Mouse (Mus musculus): Measurements from ENCODE around the gene Ttc41.
A peak's percentile ranks its signal among the peaks of the same experiment; 100 is the strongest.
"Not testable (repeated sequence)": the region's sequence is repeated elsewhere in the genome, so short reads cannot be mapped to it uniquely, and the experiment has no call there.

Ttc41 gene

DNA sequence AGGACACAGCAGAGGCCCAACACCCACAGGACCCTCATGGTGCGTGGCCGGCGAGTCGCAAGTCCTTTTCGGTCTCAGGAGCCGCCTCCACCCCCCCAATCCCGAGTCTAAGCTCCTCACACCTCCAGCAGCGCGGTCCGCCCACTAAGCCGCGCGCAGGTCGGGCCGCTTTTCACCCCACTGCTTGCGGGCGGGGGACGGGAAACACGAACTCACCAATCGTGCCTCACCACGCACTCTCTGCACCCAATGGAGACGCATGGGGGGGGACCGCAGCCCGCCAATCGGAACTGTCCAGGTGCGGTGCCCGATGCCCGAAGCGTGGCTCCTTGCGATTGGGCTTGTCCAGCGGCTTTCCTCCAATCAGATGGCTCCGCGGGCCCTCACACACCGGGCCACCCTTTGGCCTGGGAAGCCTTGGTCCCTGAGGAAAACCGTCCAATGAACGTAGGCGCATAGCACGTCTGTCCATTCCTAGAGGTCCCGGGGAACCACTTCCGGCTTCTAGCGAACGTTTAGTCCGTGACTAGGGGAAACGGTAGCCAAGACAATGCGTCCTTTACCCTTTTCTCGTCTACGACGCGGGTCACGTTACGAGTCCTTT lies at the start of gene Ttc41, which contains the start of gene Hsp90b1:
Ttc41 (plus strand) TSS at position 494 of the 604 bp plus-strand sequence.
Hsp90b1 (minus strand) TSS at position 192 of the 604 bp plus-strand sequence.
- peak; percentile 100 for DNase-seq (ENCODE audit: low read depth, low spot score)

DNA sequence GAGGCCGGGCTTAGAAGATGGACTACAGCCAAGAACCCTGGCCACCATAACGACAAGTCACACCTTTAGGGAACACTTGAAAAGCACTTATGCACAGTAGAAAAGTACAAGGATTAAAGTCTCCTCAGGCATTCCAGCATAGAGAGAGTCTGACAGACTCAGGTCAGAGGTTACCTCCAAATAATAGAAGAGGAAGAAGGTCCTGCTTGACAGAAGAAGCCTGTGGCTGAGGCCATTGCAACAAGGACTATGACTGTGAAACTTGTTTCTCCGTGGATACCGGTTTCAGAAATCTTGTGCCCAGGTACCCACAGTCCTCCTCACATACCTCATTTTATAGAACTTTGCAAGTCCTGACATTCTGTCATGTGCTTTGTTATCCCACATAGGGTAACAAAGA lies 35.1 kb upstream of the Ttc41 start:
- DNase-seq (ENCODE audit: low read depth, low spot score): not testable (repeated sequence)

DNA sequence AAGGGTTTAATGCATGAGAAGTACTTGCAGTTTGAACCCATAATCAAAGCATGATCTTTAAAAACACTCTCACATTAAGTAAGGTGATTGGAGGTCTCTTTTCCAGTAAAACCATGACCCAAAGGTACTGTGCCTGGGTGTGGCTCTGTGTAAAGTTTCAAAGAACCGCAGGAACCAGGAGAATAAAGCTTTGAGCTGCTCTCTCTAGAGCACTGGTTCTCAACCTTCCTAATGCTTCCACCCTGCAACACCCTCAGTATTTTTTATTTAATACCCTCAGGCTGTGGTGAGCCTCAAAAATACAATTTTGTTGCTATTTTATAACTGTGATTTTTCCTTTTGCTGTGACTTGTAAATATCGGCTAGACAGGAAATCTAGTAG lies 20.8 kb upstream of the Ttc41 start:
- DNase-seq (ENCODE audit: low read depth, low spot score): peak; percentile 12

DNA sequence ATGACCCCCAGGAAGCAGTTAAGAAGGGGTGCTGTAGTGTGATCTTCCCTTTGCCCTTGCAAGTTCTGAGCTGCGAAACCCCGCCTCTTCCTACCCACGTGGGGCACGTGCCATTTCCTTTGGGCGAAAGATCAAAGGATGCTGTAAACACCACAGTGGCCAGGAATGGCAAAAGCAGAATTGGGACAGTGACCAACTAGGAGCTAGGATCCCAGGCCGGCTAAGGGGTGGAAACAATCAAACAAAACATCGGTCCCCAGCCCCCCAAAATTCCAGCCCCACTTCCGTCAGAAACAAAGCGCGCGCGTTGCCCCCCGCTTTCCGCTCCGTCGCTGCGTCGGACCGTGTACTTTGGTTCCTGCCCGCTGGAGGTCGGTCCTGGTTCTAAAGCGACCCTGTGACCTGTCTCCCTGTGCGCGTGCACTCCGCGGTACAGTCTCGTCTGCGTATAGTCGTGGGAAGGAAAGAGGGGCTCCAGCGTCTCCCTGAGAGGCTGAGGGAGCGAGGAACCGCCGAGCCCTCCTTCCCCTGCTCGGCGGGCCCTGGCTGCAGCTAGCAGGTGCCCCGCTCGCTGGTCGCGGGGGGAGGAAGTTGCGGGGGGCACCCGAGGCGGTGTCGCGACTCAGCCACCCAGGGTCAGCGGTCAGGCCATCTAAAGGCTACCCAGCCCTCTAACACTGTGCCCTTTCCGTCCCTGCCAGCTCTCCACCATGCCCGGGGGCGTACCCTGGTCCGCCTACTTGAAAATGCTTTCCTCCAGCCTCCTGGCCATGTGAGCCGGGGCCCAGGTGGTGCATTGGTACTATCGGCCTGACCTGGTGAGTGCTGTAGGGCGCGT lies 20.2 kb upstream of the Ttc41 start:
- peak; percentile 87 for DNase-seq (ENCODE audit: low read depth, low spot score)

DNA sequence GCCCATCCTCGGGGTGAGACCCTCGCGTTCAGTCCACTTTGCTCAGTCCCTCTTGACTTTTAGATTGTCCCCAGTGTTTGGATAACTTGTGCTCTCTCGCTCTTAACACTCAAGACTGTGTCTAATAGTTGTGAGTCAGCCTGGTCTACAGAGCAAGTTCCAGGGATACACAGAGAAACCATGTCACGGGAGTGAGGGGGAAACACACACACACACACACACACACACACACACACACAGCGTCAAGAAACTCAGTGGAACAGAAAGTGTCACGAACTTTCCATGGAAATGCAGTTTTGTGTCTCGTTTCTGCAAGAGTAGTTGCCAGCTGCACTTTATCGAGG lies 19.6 kb upstream of the Ttc41 start:
- DNase-seq (ENCODE audit: low read depth, low spot score): not testable (repeated sequence)

DNA sequence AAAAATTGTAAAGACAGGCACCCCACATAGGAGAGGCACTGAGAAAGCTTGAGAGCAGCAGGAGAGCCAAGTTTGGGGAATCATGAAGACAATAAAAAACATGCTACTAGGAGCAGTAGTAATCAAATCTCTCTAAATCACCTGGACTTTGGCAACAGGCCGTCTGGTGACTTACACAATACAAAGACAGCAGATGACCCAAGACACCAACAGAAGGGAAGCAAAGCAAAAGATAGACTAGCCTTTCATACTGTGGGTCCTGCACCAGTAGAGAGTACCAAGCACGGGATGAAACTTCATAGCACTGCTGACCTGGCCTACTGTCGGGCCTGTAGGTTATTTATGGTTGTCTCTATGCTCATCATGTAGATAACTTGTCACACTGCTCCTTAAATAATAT lies 5.4 kb upstream of the Ttc41 start:
- no peak for DNase-seq (ENCODE audit: low read depth, low spot score)

DNA sequence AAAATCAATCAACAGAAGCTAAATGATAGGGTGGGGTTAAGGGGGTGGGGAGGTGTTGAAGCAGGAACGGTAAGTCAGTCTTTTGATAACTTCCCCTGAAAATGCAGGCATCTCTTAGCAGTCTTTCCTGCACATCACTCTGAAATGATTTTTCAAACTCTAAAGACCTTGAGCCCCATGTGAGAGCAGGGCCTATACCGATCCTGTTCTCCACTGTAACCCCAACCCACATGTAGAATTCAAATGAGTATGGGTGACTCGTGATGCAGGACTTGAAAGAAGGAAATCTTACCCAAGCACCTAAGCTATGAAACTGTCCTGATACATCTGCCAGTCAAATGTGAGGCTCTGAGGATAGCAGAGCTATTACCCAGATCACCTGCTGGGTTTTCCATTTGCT lies 4.6 kb upstream of the Ttc41 start:
- no peak for DNase-seq (ENCODE audit: low read depth, low spot score)

DNA sequence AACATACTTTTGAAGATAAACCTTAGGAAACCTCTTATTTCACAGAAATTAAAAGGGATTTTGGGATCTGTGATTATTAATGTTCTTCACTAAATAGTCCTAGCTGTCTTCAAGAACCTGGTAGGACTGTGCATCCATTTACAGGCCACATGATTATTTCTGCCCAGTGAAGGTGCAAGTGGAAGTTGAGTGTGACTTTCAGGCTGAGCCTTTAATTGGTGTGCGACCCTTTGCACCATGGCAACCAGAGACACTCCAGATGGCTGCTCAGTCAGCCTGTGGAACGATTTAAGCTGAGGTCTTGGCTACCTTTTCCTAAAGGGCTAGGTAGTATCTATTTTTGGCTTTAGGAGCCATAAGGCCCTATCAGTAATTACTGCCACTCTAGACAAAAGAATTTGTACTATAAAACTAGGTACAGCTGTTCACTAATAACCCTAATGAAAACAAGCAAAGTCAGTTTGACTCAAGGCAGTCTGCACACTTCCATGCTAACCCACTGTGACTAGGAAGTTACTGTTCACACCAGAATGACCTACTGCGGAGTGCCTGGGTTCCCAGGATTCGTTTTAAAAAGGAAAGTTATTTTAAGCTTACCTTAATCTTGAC lies 3.2 kb upstream of the Ttc41 start:
- DNase-seq (ENCODE audit: low read depth, low spot score): no peak

DNA sequence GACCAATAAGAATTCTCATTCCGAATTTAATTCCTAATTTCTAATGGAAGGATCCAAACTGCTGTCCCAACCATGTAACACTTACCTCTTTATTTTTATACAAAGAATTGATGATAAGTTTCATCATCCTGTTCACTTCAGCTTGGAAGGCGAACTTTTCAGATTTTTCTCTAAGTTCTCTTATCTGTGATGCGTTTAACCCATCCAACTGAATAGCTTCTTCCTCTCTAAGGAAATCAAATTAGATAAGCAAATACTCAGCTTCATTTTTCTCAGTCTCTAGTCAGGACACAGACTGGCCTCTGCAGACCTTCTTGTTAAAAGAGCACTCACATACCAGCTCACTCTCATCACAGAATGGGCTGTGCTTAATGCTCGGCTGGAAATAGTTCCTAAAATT lies 2.2 kb upstream of the Ttc41 start:
- DNase-seq (ENCODE audit: low read depth, low spot score): no peak

DNA sequence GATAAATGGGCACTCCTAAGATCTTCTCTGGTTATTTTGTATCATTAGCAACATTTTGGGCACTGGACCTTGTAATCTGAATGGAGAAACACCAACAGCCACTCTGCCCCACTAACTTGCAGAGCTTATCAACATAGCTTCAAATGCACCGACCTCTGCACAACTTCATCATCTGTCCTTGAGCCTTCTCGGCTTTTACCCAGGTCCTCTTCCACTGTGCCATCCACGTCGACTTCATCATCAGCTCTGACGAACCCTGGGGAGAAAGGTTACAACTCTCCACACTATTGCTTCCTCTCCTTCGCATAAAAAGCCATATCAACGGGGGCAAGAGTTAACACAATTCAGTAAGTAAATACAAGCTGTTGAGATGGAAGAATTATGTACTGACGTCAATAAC lies 1.5 kb upstream of the Ttc41 start:
- DNase-seq (ENCODE audit: low read depth, low spot score): no peak

DNA sequence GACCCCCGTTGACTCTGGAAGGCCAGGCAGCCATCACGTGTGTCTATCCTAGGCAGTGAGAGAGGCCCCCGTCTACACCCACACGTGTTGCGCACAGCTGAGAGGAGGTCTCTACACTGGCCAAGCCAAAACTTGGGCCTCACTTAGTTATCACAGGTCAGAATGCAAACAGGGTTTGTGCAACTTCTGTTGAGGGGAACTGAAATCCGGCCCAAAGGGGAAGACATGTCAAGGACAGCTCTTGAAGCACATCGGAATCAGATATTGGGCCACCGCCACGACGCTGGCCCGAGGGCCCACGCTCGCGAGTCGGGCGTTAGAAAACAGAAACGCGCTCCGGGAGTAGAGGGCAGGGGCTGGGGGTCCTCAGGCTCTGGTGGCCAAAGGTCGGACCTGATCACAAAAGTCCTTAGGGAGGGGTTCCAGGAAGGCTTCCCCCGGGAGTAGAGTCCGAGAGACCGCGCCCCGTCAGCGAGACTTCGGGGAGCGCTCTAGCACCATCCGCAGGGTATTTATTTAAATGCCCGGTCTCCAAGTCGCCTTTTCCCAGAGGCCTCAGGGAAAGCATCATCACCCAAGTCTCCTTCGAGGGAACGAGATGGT lies 921 bp upstream of the Ttc41 start:
- peak; percentile 29 for DNase-seq (ENCODE audit: low read depth, low spot score)

DNA sequence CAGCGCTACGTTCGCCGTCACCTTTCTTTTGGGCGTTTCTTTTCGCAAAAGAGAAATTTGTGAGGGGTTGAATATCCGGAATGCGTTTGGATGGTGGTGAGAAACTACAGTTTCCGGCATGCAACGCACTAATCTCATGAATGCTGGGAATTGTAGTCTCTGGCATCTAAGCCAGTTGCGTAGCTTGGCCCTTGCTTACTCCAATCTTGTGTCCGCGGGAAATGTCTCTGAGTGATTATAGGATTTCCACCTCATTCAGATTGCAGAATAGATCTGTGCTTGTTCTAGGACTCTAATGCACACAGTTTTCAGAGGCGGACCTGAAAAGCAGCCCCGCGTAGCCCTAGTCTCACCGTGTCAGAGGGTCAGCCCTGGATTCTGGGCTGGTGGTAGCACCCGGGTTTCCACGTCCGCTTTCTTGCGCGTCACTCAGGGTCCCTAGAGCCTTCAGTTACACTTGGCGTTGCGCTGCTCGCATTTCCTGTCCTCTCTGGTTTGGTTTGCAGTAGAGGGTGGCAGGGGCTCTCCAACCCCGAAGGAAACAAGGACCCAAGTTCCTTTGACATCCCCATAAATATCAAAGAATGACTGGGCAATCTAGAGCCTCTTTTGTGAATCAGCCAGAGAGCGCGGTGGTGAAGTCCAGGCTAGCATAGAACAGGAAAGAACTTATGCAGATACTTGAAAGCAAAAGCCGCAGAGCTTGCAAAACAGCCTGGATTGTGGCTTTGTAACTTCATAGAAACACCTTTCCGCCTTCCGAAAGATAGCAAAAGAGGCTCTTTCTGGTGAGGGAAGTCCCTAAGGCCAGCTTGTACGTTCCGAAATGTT lies 526 bp downstream of the Ttc41 start:
- DNase-seq (ENCODE audit: low read depth, low spot score): no peak

DNA sequence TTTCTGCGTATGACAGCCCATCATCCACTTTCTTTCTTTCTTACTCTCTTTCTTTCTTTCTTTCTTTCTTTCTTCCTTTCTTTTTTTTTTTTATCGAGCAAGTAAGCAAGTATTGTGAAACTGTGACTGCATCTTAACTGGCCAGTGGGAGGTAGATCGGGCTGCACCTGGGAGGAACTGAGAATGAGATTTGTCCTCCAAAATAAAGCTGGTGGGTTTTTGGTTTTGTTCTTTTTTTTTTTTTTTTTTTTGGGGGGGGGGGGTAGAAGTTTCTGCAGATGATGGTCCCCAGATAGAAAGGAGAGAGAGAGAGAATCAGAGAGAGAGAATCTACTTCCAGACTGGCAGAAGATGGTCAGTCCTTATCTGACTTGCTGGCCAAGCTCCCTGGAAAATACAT lies 1.5 kb downstream of the Ttc41 start:
- no peak for DNase-seq (ENCODE audit: low read depth, low spot score)

DNA sequence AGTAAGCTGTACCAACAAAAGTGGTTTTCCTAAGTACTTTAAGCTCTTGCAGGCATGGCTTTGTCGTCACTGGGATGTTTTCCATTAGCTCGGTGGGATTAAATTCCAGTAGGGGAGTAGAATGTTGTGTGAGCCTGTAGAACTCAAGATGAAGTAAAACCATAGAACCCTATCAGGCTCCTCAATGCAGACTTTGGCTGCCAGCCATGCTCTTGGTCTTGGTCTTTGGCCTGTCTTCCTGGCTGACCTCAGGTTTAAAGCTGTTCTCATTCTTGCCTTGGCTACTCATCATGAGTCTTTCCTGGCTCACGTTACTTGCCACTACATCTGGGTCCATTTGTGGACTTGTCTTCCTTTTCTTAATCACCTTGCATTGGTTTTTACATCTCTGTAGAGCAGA lies 6.5 kb downstream of the Ttc41 start:
- no peak for DNase-seq (ENCODE audit: low read depth, low spot score)

DNA sequence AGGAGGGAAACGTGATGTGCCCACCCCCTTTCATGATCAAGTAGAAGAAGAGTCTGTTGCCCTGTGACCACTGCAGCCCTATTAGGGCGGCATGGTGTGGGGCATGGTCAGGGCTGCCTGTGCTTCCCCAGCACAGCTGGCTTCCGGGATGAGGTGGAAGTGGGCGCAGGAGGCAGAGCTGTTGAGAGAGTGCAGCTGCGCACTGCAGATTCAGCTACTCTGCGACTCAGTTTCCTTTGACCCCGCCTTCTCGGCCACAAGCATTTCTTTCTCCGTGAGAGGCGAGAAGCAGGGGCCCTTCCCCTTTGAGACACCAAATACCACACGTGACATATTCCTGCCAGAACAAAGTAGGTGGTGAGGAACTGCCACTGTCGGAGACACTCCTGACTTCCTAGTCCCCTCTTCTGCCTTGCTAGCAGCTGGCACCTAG lies 22.0 kb downstream of the Ttc41 start:
- DNase-seq (ENCODE audit: low read depth, low spot score): peak; percentile 89

DNA sequence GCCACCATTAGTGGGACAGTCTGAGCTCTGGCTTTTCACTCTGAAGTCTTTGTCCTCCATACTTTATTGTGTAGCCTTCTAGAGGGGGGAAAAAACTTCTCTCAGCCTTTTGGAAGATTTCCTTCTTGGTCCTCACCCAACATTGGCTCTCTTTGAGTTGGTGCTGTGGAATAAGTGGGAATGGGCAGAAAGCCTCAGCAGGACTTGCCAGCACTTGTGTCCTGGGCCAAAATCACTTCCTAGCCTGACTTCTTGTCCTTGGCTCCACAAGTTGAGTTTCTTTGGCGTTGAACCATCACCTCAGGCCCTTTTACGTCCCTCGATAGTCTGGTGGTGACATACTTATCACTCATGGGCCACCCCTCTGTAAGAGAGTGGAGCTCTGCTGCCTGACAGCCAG lies 22.6 kb downstream of the Ttc41 start:
- no peak for DNase-seq (ENCODE audit: low read depth, low spot score)

DNA sequence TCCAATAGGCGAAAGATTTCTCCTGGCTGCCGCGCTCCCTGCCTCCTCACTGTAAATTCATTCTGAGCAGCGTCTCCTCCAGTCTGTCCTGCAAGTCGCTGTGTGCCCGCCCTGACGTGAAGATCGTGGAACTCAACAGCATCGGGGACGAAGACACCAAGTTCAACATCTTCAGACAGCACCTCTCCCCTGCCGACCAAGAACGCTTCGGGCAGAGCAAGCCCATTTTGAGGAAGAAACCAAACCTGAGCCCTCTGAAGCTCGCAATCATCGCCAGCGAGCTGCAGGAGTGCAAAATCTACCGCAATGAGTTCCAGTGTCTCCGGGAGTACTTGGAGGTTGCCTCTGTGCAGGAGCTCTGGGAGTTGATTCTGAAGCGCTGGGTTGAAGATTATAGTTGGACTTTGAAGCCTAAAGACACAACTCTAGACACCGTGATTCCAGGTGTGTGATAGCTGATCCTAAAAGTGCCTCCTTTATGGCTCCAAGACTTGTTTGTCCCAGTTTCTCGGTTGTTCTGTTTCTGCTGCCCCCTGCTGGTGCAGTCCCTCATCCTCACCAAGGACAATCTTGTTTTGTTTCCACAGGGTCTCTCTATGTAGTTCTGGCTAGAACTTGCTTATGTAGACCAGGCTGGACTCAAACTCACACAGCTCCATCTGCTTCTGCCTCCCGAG lies 25.4 kb downstream of the Ttc41 start:
- peak; percentile 95 for DNase-seq (ENCODE audit: low read depth, low spot score)

DNA sequence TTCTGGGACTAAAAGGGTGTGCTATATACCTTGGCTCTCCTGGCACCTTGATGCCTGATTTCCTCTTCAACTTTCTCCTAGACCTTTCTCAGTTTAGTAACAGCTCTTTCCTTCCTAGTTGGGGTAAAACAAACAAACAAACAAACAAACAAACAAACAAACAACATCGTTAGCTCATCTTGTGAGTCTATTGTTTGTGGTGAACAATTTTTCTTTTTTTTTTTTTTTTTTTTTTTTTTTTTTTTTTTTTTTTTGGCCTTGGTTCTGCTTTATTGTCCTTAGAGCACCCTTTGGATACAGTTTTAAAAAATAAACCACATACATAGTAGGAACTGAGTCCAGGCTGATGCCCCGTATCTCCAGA lies 25.9 kb downstream of the Ttc41 start:
- no peak for DNase-seq (ENCODE audit: low read depth, low spot score)

DNA sequence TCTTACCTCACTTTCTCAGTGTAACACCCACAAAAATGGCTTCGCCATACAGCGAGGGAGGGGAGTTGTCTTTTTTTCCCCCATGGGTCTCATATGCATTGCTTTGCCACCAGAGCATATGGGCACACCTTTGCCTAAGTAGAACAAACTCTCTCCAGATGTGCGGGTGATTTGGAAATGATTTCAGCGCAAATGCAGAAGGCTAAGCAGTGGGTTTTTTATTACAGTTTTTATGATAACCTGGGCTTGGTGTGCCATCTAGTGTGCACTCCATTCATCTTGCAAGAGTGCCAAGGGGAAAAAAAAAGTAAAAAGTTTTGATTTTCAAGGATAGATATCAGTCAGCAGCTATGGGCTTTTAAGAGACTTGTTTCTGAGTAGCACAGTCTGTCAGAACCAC lies 29.4 kb downstream of the Ttc41 start:
- no peak for DNase-seq (ENCODE audit: low read depth, low spot score)

DNA sequence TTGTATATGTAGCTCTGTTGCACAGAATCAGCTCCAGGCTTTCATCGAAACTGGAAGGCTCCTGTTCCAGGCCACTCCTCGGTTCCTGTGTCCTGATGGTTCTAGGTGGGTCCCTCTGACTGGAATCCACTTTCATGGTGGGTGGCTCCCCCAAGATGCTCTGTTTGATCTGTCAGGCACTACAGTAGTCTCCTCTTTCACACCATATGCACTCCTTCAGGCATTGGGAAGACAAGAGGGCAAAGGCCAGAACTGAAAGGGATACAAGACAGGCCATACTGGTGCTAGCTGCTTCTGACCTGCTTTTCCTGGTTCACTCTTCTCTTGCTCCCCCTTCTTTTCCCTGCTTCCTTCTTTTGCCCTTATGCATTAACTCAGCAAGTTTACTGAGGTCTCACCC lies 37.3 kb downstream of the Ttc41 start:
- peak; percentile 56 for DNase-seq (ENCODE audit: low read depth, low spot score)

DNA sequence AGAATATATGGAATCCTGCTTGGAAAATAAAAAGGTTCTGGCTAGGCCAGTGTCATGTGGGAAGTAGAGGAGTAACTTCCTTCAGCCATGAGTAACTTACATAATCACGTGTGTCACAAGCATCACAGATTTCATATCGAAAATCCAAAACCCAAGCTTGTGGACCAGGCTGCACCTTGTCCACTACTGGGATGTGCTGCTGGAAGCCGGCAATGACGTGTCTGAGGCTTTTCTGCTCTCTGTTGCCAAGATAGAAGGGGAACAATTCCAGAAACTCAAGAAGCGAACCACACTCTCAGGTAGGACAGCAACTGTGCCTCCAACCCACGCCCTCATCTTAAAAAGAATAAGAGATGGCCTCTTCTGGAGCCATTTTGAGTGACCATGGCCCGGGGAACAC lies 38.7 kb downstream of the Ttc41 start:
- no peak for DNase-seq (ENCODE audit: low read depth, low spot score)

Measured in ZHBTc4 (cell line).